Mouse (Mus musculus) bone marrow macrophage, adult 2 months (primary cell): ENCODE measurements around the gene Pi16.

ENCODE experiments used
- CTCF ChIP-seq: IDR thresholded peaks from 2 replicates; pipeline ENCODE4 v1.5.1; 2012; ENCODE audit warnings: low read depth, mild to moderate bottlenecking, low read length, moderate library complexity
- POLR2A ChIP-seq: IDR thresholded peaks from 2 replicates; pipeline ENCODE4 v1.6.1; 2012; ENCODE audit warnings: mild to moderate bottlenecking, low read depth, low read length, borderline replicate concordance

- TF ChIP-seq POLR2A (no peak), CTCF (no peak)
Observed at GRCm38 (mm10) chr17:29304376-29305057, 13.0 kb upstream of the Pi16 start.
